Mouse (Mus musculus): ENCODE data around the gene Kctd6.

- TF ChIP-seq CTCF (IDR thresholded peaks at IDR 0.05; ENCODE audit: control insufficient read depth, insufficient read depth, low read length) = peak; percentile 19; the same call in 1 of the 2 replicates
- no peak for TF ChIP-seq POLR2A (IDR thresholded peaks at IDR 0.05; ENCODE audit: borderline replicate concordance, control insufficient read depth, low read depth, low read length)
These were observed 28.5 kb downstream of the Kctd6 start for GRCm38 (mm10) chr14:8242388-8242920.

Data from bone marrow, adult 2 months (tissue).